Mouse (Mus musculus) limb, embryonic 14.5 days (tissue): ENCODE results near the gene Stat6. TPM values are rescaled to one million over a fixed set of nuclear protein-coding genes. Genes with fewer than 3 reads are reported as not detected.

ENCODE experiments used
- ATAC-seq: fragments of 200-750 bp; cut with Nextera tagmentation; 2 replicates; pipeline ENCODE4 v1.8.0; 2017; ENCODE audit warnings: low read depth, moderate number of reproducible peaks, moderate TSS enrichment; ENCODE audit not compliant: low FRiP score
- DNase-seq: peaks from one replicate; pipeline ENCODE4 v3.0.0-alpha.2; 2015; ENCODE audit warnings: low spot score
- H3K27ac ChIP-seq: fragments of 300-500 bp; sonication (generic); replicated peaks from 2 replicates; pipeline ENCODE4 v1.5.1; 2014; ENCODE audit warnings: low read depth, mild to moderate bottlenecking, low read length, moderate library complexity, mixed read lengths
- H3K27me3 ChIP-seq: fragments of 300-500 bp; sonication (generic); 2 replicates; pipeline ENCODE4 v1.6.1; 2014; ENCODE audit warnings: low read length, mixed read lengths; ENCODE audit not compliant: control insufficient read depth, insufficient read depth
- H3K36me3 ChIP-seq: fragments of 300-500 bp; sonication (generic); 2 replicates; pipeline ENCODE4 v1.6.1; 2014; ENCODE audit warnings: mild to moderate bottlenecking, low read length, moderate library complexity, mixed read lengths; ENCODE audit not compliant: control insufficient read depth, insufficient read depth
- H3K4me1 ChIP-seq: fragments of 300-500 bp; sonication (generic); 2 replicates; pipeline ENCODE4 v1.6.1; 2014; ENCODE audit warnings: antibody characterized with exemption, low read length, mixed read lengths; ENCODE audit not compliant: control insufficient read depth, insufficient read depth
- H3K4me2 ChIP-seq: fragments of 300-500 bp; sonication (generic); replicated peaks from 2 replicates; pipeline ENCODE4 v1.6.1; 2014; ENCODE audit warnings: low read depth, mild to moderate bottlenecking, low read length, moderate library complexity; ENCODE audit not compliant: severe bottlenecking
- H3K4me3 ChIP-seq: fragments of 300-500 bp; sonication (generic); replicated peaks from 2 replicates; pipeline ENCODE4 v1.5.1; 2014; ENCODE audit warnings: low read length
- H3K9ac ChIP-seq: fragments of 300-500 bp; sonication (generic); 2 replicates; pipeline ENCODE4 v1.6.1; 2014; ENCODE audit warnings: mild to moderate bottlenecking, low read depth, low read length, moderate library complexity; ENCODE audit not compliant: severe bottlenecking
- H3K9me3 ChIP-seq: fragments of 300-500 bp; sonication (generic); 2 replicates; pipeline ENCODE4 v1.6.1; 2016; ENCODE audit warnings: low read length; ENCODE audit not compliant: control insufficient read depth
- POLR2A ChIP-seq: fragments of 200-500 bp; IDR thresholded peaks from 2 replicates; pipeline ENCODE4 v1.8.0; 2012; ENCODE audit warnings: inconsistent platforms, mild to moderate bottlenecking, moderate library complexity, borderline replicate concordance; ENCODE audit not compliant: insufficient read depth, insufficient read length; ENCODE audit errors: extremely low read depth
- WGBS: fragments of 180-500 bp; shearing (Covaris S2); extraction: QIAGEN DNeasy Blood & Tissue Kit; methylation state at CpG from one replicate; pipeline ENCODE4 v1.1.7; 2014; 5-methylcytosine and 5-hydroxymethylcytosine counted together
- polyA plus RNA-seq, 2 experiments: library from polyadenylated mRNA; depleted of rRNA in 1 of 2; stranded (reverse) in 1 of 2; unstranded in 1 of 2; fragments of >200 nt; fragmentation: Nextera tagmentation in 1 of 2; extraction: Ambion mirVana in 1 of 2; gene quantifications; 2 replicates each; pipeline versions ENCODE4 v1.2.1 to v1.2.3; 2012 to 2014

Stat6 gene
- polyA plus RNA-seq, 2 experiments, result 22.2 to 30.7 TPM

DNA sequence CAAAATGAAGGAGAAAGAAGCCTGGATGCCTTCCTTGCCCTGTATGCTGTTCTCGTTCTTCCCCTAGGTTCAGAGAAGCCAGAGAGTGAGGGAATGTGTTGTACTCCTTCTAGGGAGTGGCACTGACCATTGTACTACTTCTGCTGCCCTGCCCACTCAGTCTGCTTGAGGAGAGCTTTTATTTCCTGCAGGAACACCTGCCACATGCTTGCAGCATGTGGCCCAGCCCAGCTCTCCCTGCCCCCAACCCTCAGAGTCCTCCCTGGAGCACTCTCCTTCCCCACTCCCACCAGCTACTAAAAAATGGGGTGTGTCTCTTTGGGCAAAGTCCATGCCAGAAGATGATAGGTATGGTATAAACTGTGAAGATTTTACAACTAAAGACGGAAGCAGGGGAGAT is 61.5 kb downstream of the Stat6 start:
- 63% methylated on average over 2 of the region's 2 CpGs for WGBS
- no peak for TF ChIP-seq POLR2A
- Histone ChIP-seq H3K9ac (no peak overlapping the region), H3K4me2 (no peak overlapping the region), H3K36me3 (no peaks in the 10 kb centered on the region), H3K27me3 (no peaks in the 10 kb centered on the region), H3K4me1 (no peaks in the 10 kb centered on the region), H3K27ac (no peak overlapping the region), H3K9me3 (no peaks in the 10 kb centered on the region), H3K4me3 (no peak overlapping the region)
- ATAC-seq, result no peak
- DNase-seq, result no peak

DNA sequence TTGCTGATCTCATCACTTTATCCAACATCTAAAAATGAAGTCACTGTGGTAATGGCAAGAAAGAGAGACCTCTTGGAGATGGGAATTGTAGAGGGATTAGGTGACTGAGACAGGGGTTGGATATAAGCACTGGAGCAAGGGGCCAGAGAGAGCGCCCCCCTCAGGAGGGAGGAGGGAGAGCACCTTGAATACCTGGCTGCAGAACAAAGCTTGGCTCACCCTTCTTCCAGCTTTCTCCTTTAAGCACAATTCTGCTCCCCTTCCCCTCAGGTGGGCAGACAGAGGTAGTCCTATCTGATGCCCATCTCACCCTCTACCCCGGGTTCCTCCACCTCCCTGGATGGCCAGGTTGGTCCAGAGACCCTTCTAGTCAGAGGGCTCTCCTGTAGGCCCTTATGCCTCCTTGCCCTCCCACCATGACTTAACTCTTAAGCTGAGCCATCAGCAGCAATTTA is 62.0 kb downstream of the Stat6 start, which contains the start of gene Myo1a:
Myo1a (plus strand) TSS at position 405 of the 455 bp plus-strand sequence.
- Histone ChIP-seq H3K4me3 (no peak within 1 kb of the TSS), H3K27me3 (no peaks in the 10 kb centered on the region), H3K9ac (no peak within 1 kb of the TSS), H3K4me1 (no peaks in the 10 kb centered on the region), H3K4me2 (no peak within 1 kb of the TSS), H3K9me3 (no peaks in the 10 kb centered on the region), H3K27ac (no peak within 1 kb of the TSS), H3K36me3 (no peaks in the 10 kb centered on the region)
- no peak for DNase-seq
- TF ChIP-seq POLR2A, result no peak
- 65% methylated on average over 2 of the region's 2 CpGs for WGBS
- no peak for ATAC-seq

DNA sequence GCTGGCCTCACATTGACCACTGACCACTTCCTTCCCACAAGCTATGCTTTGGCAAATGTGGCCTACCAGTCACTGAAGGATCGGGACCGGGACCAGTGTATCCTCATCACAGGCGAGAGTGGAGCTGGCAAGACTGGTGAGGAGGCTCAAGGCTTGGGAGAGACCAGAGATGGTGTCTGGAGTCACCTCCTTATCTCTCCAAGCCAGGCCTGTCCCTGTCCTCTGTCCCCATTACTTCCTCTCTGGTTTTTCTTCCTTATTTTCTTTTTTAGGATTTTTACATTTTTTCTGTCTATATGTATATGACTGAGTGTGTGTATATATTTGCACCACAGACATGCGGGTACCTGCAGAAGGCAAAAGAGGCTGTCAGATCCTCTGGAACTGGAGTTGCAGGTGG is 63.0 kb downstream of the Stat6 start:
- Histone ChIP-seq H3K27ac (no peak overlapping the region), H3K27me3 (no peaks in the 10 kb centered on the region), H3K4me3 (no peak overlapping the region), H3K36me3 (no peaks in the 10 kb centered on the region), H3K4me2 (no peak overlapping the region), H3K9me3 (no peaks in the 10 kb centered on the region), H3K9ac (no peak overlapping the region), H3K4me1 (no peaks in the 10 kb centered on the region)
- no peak for ATAC-seq
- TF ChIP-seq POLR2A, result no peak
- DNase-seq, result no peak
- 91% methylated on average over 4 of the region's 4 CpGs for WGBS

DNA sequence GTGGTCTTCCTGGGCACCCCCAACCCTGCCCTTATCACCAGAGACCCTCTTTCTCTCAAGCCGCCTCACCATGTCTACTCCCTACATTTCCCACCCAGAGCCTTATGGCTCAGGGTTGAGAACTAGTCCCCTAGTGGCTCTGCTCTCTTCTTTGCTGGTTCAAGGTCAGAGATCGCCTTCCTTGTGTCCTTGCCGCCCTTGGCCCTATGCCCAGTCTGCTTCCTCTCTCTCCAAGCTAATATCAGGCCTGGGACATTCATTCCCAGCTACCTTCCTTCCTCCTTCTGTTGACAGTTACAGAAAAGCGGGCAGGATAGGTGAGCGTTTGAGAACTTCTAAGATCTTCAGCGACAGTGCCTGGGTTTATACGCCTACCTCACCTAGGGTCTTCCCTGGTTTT is 64.9 kb downstream of the Stat6 start:
- Histone ChIP-seq H3K9me3 (no peaks in the 10 kb centered on the region), H3K36me3 (no peaks in the 10 kb centered on the region), H3K27me3 (no peaks in the 10 kb centered on the region), H3K27ac (no peak overlapping the region), H3K4me2 (no peak overlapping the region), H3K4me3 (no peak overlapping the region), H3K4me1 (no peaks in the 10 kb centered on the region), H3K9ac (no peak overlapping the region)
- no peak for ATAC-seq
- no peak for TF ChIP-seq POLR2A
- WGBS, result 78% methylated on average over 7 of the region's 7 CpGs
- DNase-seq, result no peak

DNA sequence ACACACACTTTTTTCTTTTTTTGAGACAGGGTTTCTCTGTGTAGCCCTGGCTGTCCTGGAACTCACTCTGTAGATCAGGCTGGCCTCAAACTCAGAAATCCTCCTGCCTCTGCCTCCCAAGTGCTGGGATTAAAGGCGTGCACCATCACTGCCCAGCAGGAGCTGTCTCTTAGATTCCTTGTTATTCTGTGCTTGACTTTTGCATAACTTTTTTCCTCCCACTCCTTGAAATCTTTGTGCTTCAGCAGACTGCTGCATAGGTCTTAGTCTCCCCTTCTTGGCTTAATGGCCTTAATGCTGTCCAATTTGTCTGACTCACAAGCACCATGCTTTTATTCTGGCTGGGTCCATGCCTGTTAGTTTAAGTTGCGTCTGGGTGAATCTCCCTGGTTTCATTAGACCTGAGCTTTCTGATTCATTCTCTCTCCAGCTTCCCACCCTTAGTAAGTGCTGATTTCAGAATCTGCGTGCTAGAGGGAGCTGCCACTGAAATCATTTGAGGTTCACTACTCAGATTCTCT is 66.1 kb downstream of the Stat6 start:
- WGBS, result 83% methylated on average over 3 of the region's 3 CpGs
- no peak overlapping the region for H3K4me2 ChIP-seq
- ATAC-seq, result no peak
- TF ChIP-seq POLR2A, result no peak
- DNase-seq, result no peak
- no peak overlapping the region for H3K27ac ChIP-seq
- H3K36me3 ChIP-seq, result no peaks in the 10 kb centered on the region
- H3K9ac ChIP-seq, result no peak overlapping the region
- H3K9me3 ChIP-seq, result no peaks in the 10 kb centered on the region
- H3K27me3 ChIP-seq, result no peaks in the 10 kb centered on the region
- H3K4me1 ChIP-seq, result no peaks in the 10 kb centered on the region; the same call in 1 of the 2 replicates
- no peak overlapping the region for H3K4me3 ChIP-seq
